Mouse (Mus musculus) liver, embryonic 13.5 days (tissue): ENCODE measurements around the gene Gnai3. TPM values are rescaled to one million over a fixed set of nuclear protein-coding genes. Genes with fewer than 3 reads are reported as not detected.

Experiments
- ATAC-seq: fragments of 200-750 bp; cut with Nextera tagmentation; 2 replicates; pipeline ENCODE4 v1.8.0; 2017; ENCODE audit warnings: low read depth, mild to moderate bottlenecking, moderate number of reproducible peaks, moderate library complexity
- DNase-seq: peaks from one replicate; pipeline ENCODE4 v3.0.0; 2022
- H3K27ac ChIP-seq: fragments of 300-500 bp; sonication (generic); 2 replicates; pipeline ENCODE4 v1.5.1; 2015; ENCODE audit warnings: moderate library complexity, mild to moderate bottlenecking, inconsistent platforms
- H3K27me3 ChIP-seq: fragments of 300-500 bp; sonication (generic); 2 replicates; pipeline ENCODE4 v1.6.1; 2015; ENCODE audit warnings: mild to moderate bottlenecking, inconsistent platforms
- H3K36me3 ChIP-seq: fragments of 300-500 bp; sonication (generic); 2 replicates; pipeline ENCODE4 v1.6.1; 2015; ENCODE audit warnings: mild to moderate bottlenecking, inconsistent platforms
- H3K4me1 ChIP-seq: fragments of 300-500 bp; sonication (generic); replicated peaks from 2 replicates; pipeline ENCODE4 v1.6.1; 2015; ENCODE audit warnings: inconsistent platforms
- H3K4me2 ChIP-seq: fragments of 300-500 bp; sonication (generic); 2 replicates; pipeline ENCODE4 v1.6.1; 2015; ENCODE audit warnings: inconsistent platforms, mild to moderate bottlenecking, moderate library complexity
- H3K4me3 ChIP-seq: fragments of 300-500 bp; sonication (generic); replicated peaks from 2 replicates; pipeline ENCODE4 v1.5.1; 2015; ENCODE audit warnings: mild to moderate bottlenecking, inconsistent platforms
- H3K9ac ChIP-seq: fragments of 300-500 bp; sonication (generic); 2 replicates; pipeline ENCODE4 v1.6.1; 2015; ENCODE audit warnings: mild to moderate bottlenecking, inconsistent platforms
- H3K9me3 ChIP-seq: fragments of 300-500 bp; sonication (generic); replicated peaks from 2 replicates; pipeline ENCODE4 v1.6.1; 2016; ENCODE audit warnings: inconsistent platforms
- WGBS: fragments of 180-500 bp; shearing (Covaris S2); methylation state at CpG from one replicate; pipeline ENCODE4 v1.1.7; 2015; ENCODE audit not compliant: insufficient replicate concordance; 5-methylcytosine and 5-hydroxymethylcytosine counted together
- polyA plus RNA-seq: library from polyadenylated mRNA; unstranded; fragments of >200 nt; fragmentation: Nextera tagmentation; extraction: Ambion mirVana; gene quantifications from 2 replicates; pipeline ENCODE4 v1.2.1, GENCODE M21; 2015

Gnai3 gene
- polyA plus RNA-seq, 1 experiment from 2014 or later: 67.8 TPM

GRCm38 (mm10) chr3:108152290-108152689, 6.3 kb upstream of the Gnai3 start:
- DNase-seq (no peak), ATAC-seq (no peak)
- H3K27me3 ChIP-seq: no peaks in the 10 kb centered on the region
- H3K4me1 ChIP-seq: peaks cover 5% of the 10 kb centered on the region
- H3K9ac ChIP-seq: no peak overlapping the region
- 76% methylated on average over 3 of the region's 3 CpGs for WGBS
- H3K4me3 ChIP-seq: no peak overlapping the region
- H3K36me3 ChIP-seq: no peaks in the 10 kb centered on the region
- no peak overlapping the region for H3K27ac ChIP-seq
- H3K4me2 ChIP-seq: no peak overlapping the region
- H3K9me3 ChIP-seq: no peaks in the 10 kb centered on the region

- ATAC-seq (peak; percentile 28; the same call in 1 of the 2 replicates), DNase-seq (peak; percentile 82)
- no peaks in the 10 kb centered on the region for H3K27me3 ChIP-seq
- peak overlapping the region; percentile 98 for H3K27ac ChIP-seq
- WGBS: 61% methylated on average over 11 of the region's 11 CpGs
- peak overlapping the region; percentile 92; the same call in 1 of the 2 replicates for H3K4me2 ChIP-seq
- H3K4me3 ChIP-seq: no peak overlapping the region
- peaks cover 5% of the 10 kb centered on the region; the same call in 1 of the 2 replicates for H3K36me3 ChIP-seq
- H3K4me1 ChIP-seq: peaks cover 39% of the 10 kb centered on the region
- no peak overlapping the region for H3K9ac ChIP-seq
- no peaks in the 10 kb centered on the region for H3K9me3 ChIP-seq
Measured at GRCm38 (mm10) chr3:108147386-108148235, 1.7 kb upstream of the Gnai3 start.

- no peaks in the 10 kb centered on the region for H3K9me3 ChIP-seq
Measured at GRCm38 (mm10) chr3:108146671-108147070, 725 bp upstream of the Gnai3 start.

GRCm38 (mm10) chr3:108140786-108141185, 5.2 kb downstream of the Gnai3 start:
- H3K9ac ChIP-seq: no peak overlapping the region
- no peak for DNase-seq
- no peaks in the 10 kb centered on the region for H3K9me3 ChIP-seq
- no peak overlapping the region for H3K4me3 ChIP-seq
- peaks cover 64% of the 10 kb centered on the region for H3K4me1 ChIP-seq
- no peak overlapping the region for H3K27ac ChIP-seq
- ATAC-seq: no peak
- 75% methylated on average over 4 of the region's 4 CpGs for WGBS
- no peaks in the 10 kb centered on the region for H3K27me3 ChIP-seq
- no peak overlapping the region for H3K4me2 ChIP-seq
- H3K36me3 ChIP-seq: peaks cover 35% of the 10 kb centered on the region

More at GRCm38 (mm10) chr3:108146671-108147070, 725 bp upstream of the Gnai3 start:
- H3K4me1 ChIP-seq: peaks cover 48% of the 10 kb centered on the region
- H3K36me3 ChIP-seq: peaks cover 5% of the 10 kb centered on the region; the same call in 1 of the 2 replicates
- H3K4me2 ChIP-seq: peak overlapping the region; percentile 92
- peak overlapping the region; percentile 98 for H3K9ac ChIP-seq
- DNase-seq: no peak
- ATAC-seq: no peak
- peak overlapping the region; percentile 98 for H3K27ac ChIP-seq
- 31% methylated on average over 5 of the region's 5 CpGs for WGBS
- no peaks in the 10 kb centered on the region for H3K27me3 ChIP-seq
- H3K4me3 ChIP-seq: peak overlapping the region; percentile 100

- Histone ChIP-seq H3K9me3 (no peaks in the 10 kb centered on the region), H3K27ac (no peak overlapping the region), H3K4me3 (no peak overlapping the region), H3K9ac (no peak overlapping the region), H3K27me3 (no peaks in the 10 kb centered on the region), H3K4me1 (peaks cover 67% of the 10 kb centered on the region), H3K4me2 (no peak overlapping the region), H3K36me3 (peaks cover 35% of the 10 kb centered on the region)
- DNase-seq (no peak), ATAC-seq (no peak)
- WGBS: 53% methylated on average over 1 of the region's 1 CpGs
Measured at GRCm38 (mm10) chr3:108139113-108139512, 6.8 kb downstream of the Gnai3 start.

GRCm38 (mm10) chr3:108134701-108135100, 11.2 kb downstream of the Gnai3 start:
- Histone ChIP-seq H3K4me3 (no peak overlapping the region), H3K9ac (no peak overlapping the region), H3K36me3 (peaks cover 14% of the 10 kb centered on the region), H3K9me3 (no peaks in the 10 kb centered on the region), H3K27ac (no peak overlapping the region; the same call in 1 of the 2 replicates), H3K4me2 (no peak overlapping the region), H3K27me3 (no peaks in the 10 kb centered on the region), H3K4me1 (peaks cover 74% of the 10 kb centered on the region)
- no peak for DNase-seq
- no peak for ATAC-seq
- WGBS: 48% methylated on average over 11 of the region's 11 CpGs

- no peak for ATAC-seq
- 81% methylated on average over 1 of the region's 1 CpGs for WGBS
- H3K4me2 ChIP-seq: no peak overlapping the region
- H3K4me3 ChIP-seq: no peak overlapping the region
- H3K4me1 ChIP-seq: peaks cover 82% of the 10 kb centered on the region
- no peaks in the 10 kb centered on the region for H3K27me3 ChIP-seq
- H3K9ac ChIP-seq: no peak overlapping the region
- H3K9me3 ChIP-seq: no peaks in the 10 kb centered on the region
- H3K36me3 ChIP-seq: peaks cover 9% of the 10 kb centered on the region
- H3K27ac ChIP-seq: 0 out of 2 replicates have a peak overlapping the region, but pooled peaks have one; percentile 49
- no peak for DNase-seq
Measured at GRCm38 (mm10) chr3:108132484-108132883, 13.5 kb downstream of the Gnai3 start.

GRCm38 (mm10) chr3:108131821-108132220, 14.1 kb downstream of the Gnai3 start:
- Histone ChIP-seq H3K27ac (peak overlapping the region; percentile 49), H3K9ac (peak overlapping the region; percentile 36)
- ATAC-seq: no peak

GRCm38 (mm10) chr3:108131216-108131615, 14.7 kb downstream of the Gnai3 start:
- Histone ChIP-seq H3K27ac (peak overlapping the region; percentile 49), H3K4me3 (no peak overlapping the region), H3K9me3 (no peaks in the 10 kb centered on the region), H3K4me2 (peak overlapping the region; percentile 10), H3K36me3 (no peaks in the 10 kb centered on the region), H3K27me3 (no peaks in the 10 kb centered on the region), H3K4me1 (peaks cover 89% of the 10 kb centered on the region), H3K9ac (0 out of 2 replicates have a peak overlapping the region, but pooled peaks have one; percentile 6)
- ATAC-seq (no peak), DNase-seq (no peak)
- 82% methylated on average over 5 of the region's 5 CpGs for WGBS

More at GRCm38 (mm10) chr3:108131821-108132220, 14.1 kb downstream of the Gnai3 start:
- Histone ChIP-seq H3K9me3 (no peaks in the 10 kb centered on the region), H3K4me2 (no peak overlapping the region), H3K36me3 (peaks cover 2% of the 10 kb centered on the region), H3K4me1 (peaks cover 85% of the 10 kb centered on the region), H3K27me3 (no peaks in the 10 kb centered on the region), H3K4me3 (no peak overlapping the region)
- no peak for DNase-seq
- WGBS: 68% methylated on average over 1 of the region's 1 CpGs

- peak overlapping the region; percentile 46 for H3K9ac ChIP-seq
- peak; percentile 85 for ATAC-seq
- 0 out of 2 replicates have a peak overlapping the region, but pooled peaks have one; percentile 2 for H3K4me3 ChIP-seq
- H3K27ac ChIP-seq: peak overlapping the region; percentile 84
- no peaks in the 10 kb centered on the region for H3K9me3 ChIP-seq
- H3K36me3 ChIP-seq: 0 out of 2 replicates have a peak, but pooled peaks cover 1% of the 10 kb centered on the region
- H3K4me1 ChIP-seq: peaks cover 92% of the 10 kb centered on the region
- H3K4me2 ChIP-seq: peak overlapping the region; percentile 53
- H3K27me3 ChIP-seq: no peaks in the 10 kb centered on the region
- DNase-seq: no peak
- 27% methylated on average over 4 of the region's 4 CpGs for WGBS
Measured at GRCm38 (mm10) chr3:108129804-108130203, 16.1 kb downstream of the Gnai3 start.

- ATAC-seq: peak; percentile 86
- 36% methylated on average over 4 of the region's 4 CpGs for WGBS
- peak overlapping the region; percentile 84 for H3K27ac ChIP-seq
- peak; percentile 32 for DNase-seq
- peak overlapping the region; percentile 46 for H3K9ac ChIP-seq
- no peaks in the 10 kb centered on the region for H3K27me3 ChIP-seq
- H3K4me3 ChIP-seq: no peak overlapping the region
- H3K9me3 ChIP-seq: no peaks in the 10 kb centered on the region
- H3K36me3 ChIP-seq: 0 out of 2 replicates have a peak, but pooled peaks cover 4% of the 10 kb centered on the region
- peaks cover 92% of the 10 kb centered on the region for H3K4me1 ChIP-seq
- peak overlapping the region; percentile 53 for H3K4me2 ChIP-seq
Measured at GRCm38 (mm10) chr3:108129367-108129766, 16.6 kb downstream of the Gnai3 start.
